Mouse (Mus musculus) myocyte (in vitro differentiated cells): ENCODE measurements at regions not wholly inside any gene's neighbourhood (a gene's known extent, or its start where the extent isn't known, plus 50 kb on each side); places are given as distances from the start of the nearest gene placed in this dataset.

ENCODE experiments used
- POLR2A ChIP-seq: IDR thresholded peaks from one replicate; pipeline ENCODE4 v1.6.1; 2011; ENCODE audit warnings: low read depth, mild to moderate bottlenecking, control low read depth, moderate library complexity; ENCODE audit not compliant: insufficient read length
- SRF ChIP-seq: IDR thresholded peaks from one replicate; pipeline ENCODE4 v1.6.1; 2011; ENCODE audit warnings: low read depth; ENCODE audit not compliant: control insufficient read depth, insufficient read length

DNA sequence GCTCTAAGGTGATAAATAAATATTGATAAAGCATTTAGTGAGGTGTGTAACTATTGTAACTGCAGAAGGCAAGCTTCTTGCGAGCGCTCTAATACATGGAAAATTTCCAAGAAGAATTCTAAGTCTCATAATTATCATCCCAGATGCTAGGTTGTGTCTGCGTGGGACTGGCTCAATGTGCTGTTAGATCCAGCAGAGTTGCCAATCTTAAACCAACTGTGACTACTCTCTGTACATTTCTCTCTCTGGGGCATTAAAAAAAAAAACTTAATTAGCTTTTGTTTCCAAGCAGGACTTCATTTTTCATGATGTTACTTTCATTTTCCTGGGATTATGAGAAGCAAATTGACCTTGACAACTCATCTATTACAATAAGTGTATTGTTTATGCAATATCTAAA, 506.6 kb downstream of the Pdha2 start:
- no peak for TF ChIP-seq SRF
- TF ChIP-seq POLR2A = no peak
